Mouse (Mus musculus) liver, embryonic 14.5 days (tissue): Measurements from ENCODE around the gene Negr1. TPM values are rescaled to one million over a fixed set of nuclear protein-coding genes. Genes with fewer than 3 reads are reported as not detected.
"Not testable (repeated sequence)": the region's sequence is repeated elsewhere in the genome, so short reads cannot be mapped to it uniquely, and the experiment has no call there.

ENCODE experiments used
- ATAC-seq: fragments of 200-750 bp; cut with Nextera tagmentation; 2 replicates; pipeline ENCODE4 v1.8.0; 2017; ENCODE audit warnings: moderate number of reproducible peaks, mild to moderate bottlenecking, moderate library complexity; ENCODE audit not compliant: insufficient read depth
- DNase-seq, 3 experiments: peaks; one replicate each; pipeline ENCODE4 v3.0.0-alpha.2; 2012 to 2013; ENCODE audit warnings: low read depth in 3 of 3, low spot score in 3 of 3
- H3K27ac ChIP-seq: fragments of 300-500 bp; sonication (generic); 2 replicates; pipeline ENCODE4 v1.5.1; 2014; ENCODE audit warnings: moderate library complexity, mild to moderate bottlenecking, control low read depth, inconsistent platforms
- H3K27me3 ChIP-seq: fragments of 300-500 bp; sonication (generic); 2 replicates; pipeline ENCODE4 v1.6.1; 2014; ENCODE audit warnings: mild to moderate bottlenecking, low read length, moderate library complexity; ENCODE audit not compliant: control insufficient read depth, insufficient read depth
- H3K36me3 ChIP-seq: fragments of 300-500 bp; sonication (generic); replicated peaks from 2 replicates; pipeline ENCODE4 v1.6.1; 2014; ENCODE audit warnings: low read depth; ENCODE audit not compliant: control insufficient read depth, insufficient read depth
- H3K4me1 ChIP-seq, 2 experiments: fragments of 200-500 bp in 1 of 2; fragments of 300-500 bp in 1 of 2; sonication (generic) in 1 of 2; replicated peaks; 2 replicates each; pipeline ENCODE4 v1.6.1; 2012 to 2014; ENCODE audit warnings: antibody characterized with exemption in 1 of 2, inconsistent platforms in 1 of 2, low read length in 1 of 2; ENCODE audit not compliant: control insufficient read depth in 2 of 2, insufficient read depth in 2 of 2
- H3K4me2 ChIP-seq: fragments of 300-500 bp; sonication (generic); 2 replicates; pipeline ENCODE4 v1.6.1; 2014; ENCODE audit warnings: low read depth, mild to moderate bottlenecking, control low read depth, moderate library complexity
- H3K4me3 ChIP-seq, 2 experiments: fragments of 200-500 bp in 1 of 2; fragments of 300-500 bp in 1 of 2; sonication (generic) in 1 of 2; 2 replicates each; pipeline ENCODE4 v1.5.1; 2012 to 2014; ENCODE audit warnings: low read depth in 2 of 2, low read length in 2 of 2, mild to moderate bottlenecking in 2 of 2, control low read depth in 1 of 2, inconsistent platforms in 1 of 2, moderate library complexity in 1 of 2; ENCODE audit not compliant: insufficient read depth in 1 of 2
- H3K9ac ChIP-seq: fragments of 300-500 bp; sonication (generic); replicated peaks from 2 replicates; pipeline ENCODE4 v1.6.1; 2014; ENCODE audit warnings: mild to moderate bottlenecking, control low read depth, moderate library complexity
- H3K9me3 ChIP-seq: fragments of 300-500 bp; sonication (generic); 2 replicates; pipeline ENCODE4 v1.6.1; 2016; ENCODE audit warnings: low read length, mixed read lengths; ENCODE audit not compliant: control insufficient read depth
- CTCF ChIP-seq: IDR thresholded peaks from 2 replicates; pipeline ENCODE4 v1.5.1; 2016; ENCODE audit warnings: antibody characterized with exemption, low read depth, control low read depth
- EP300 ChIP-seq: IDR thresholded peaks from 2 replicates; pipeline ENCODE4 v1.6.1; 2016; ENCODE audit warnings: antibody characterized with exemption, low read depth
- WGBS: fragments of 180-500 bp; shearing (Covaris S2); extraction: QIAGEN DNeasy Blood & Tissue Kit; methylation state at CpG from one replicate; pipeline ENCODE4 v1.1.7; 2014; ENCODE audit not compliant: insufficient replicate concordance; 5-methylcytosine and 5-hydroxymethylcytosine counted together
- polyA plus RNA-seq, 2 experiments: library from polyadenylated mRNA; depleted of rRNA in 1 of 2; stranded (reverse) in 1 of 2; unstranded in 1 of 2; fragments of >200 nt; fragmentation: Nextera tagmentation in 1 of 2; extraction: Ambion mirVana in 1 of 2; gene quantifications; 2 replicates each; pipeline versions ENCODE4 v1.2.1 to v1.2.3; 2012 to 2014

Gene Negr1
- polyA plus RNA-seq, 2 experiments, result 0.03 TPM; not detected in 1

DNA sequence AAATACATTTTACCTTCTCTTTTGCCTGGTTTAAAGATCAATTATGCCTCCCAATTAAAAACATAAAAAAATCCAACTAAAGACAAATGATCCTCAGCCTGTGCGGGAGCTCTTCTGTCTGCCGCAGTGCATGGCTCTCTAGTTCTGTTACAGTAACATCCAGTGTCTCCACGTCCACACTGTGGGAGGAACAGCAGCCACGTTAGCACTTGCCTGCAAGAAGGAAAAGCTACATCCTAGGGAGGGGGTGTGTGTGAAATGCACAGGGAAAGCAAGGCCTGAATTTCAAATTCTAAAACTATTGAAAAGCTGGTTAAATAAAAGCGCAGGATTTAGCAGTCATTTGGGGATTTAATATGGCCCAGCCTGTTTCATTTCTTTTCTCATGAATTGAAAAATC lies 479.0 kb downstream of the Negr1 start:
- Histone ChIP-seq H3K9ac (no peak overlapping the region), H3K9me3 (no peaks in the 10 kb centered on the region), H3K4me3 (no peak overlapping the region), H3K4me2 (no peak overlapping the region), H3K4me1 (no peaks in the 10 kb centered on the region), H3K36me3 (no peaks in the 10 kb centered on the region), H3K27me3 (no peaks in the 10 kb centered on the region), H3K27ac (no peak overlapping the region)
- ATAC-seq (no peak), DNase-seq (no peak)
- WGBS, result 57% methylated on average over 5 of the region's 5 CpGs
- no peak for TF ChIP-seq CTCF
- TF ChIP-seq EP300, result no peak

GRCm38 (mm10) chr3:157044565-157044964 lies 483.0 kb downstream of the Negr1 start:
- TF ChIP-seq EP300 (no peak), CTCF (no peak)

GRCm38 (mm10) chr3:157064438-157064837 lies 502.8 kb downstream of the Negr1 start:
- H3K4me3 ChIP-seq, H3K36me3 ChIP-seq, H3K9ac ChIP-seq, H3K27me3 ChIP-seq, H3K4me2 ChIP-seq, H3K9me3 ChIP-seq, ATAC-seq, DNase-seq, H3K27ac ChIP-seq, H3K4me1 ChIP-seq: not testable (repeated sequence)
- WGBS, result 59% methylated on average over 2 of the region's 2 CpGs

More at GRCm38 (mm10) chr3:157044565-157044964, 483.0 kb downstream of the Negr1 start:
- no peaks in the 10 kb centered on the region for H3K27me3 ChIP-seq
- no peak overlapping the region for H3K27ac ChIP-seq
- H3K4me3 ChIP-seq, result no peak overlapping the region
- no peaks in the 10 kb centered on the region for H3K36me3 ChIP-seq
- ATAC-seq (no peak), DNase-seq (no peak)
- WGBS, result 61% methylated on average over 2 of the region's 2 CpGs
- H3K4me1 ChIP-seq, result no peaks in the 10 kb centered on the region
- no peak overlapping the region for H3K9ac ChIP-seq
- no peak overlapping the region for H3K4me2 ChIP-seq
- H3K9me3 ChIP-seq, result no peaks in the 10 kb centered on the region

DNA sequence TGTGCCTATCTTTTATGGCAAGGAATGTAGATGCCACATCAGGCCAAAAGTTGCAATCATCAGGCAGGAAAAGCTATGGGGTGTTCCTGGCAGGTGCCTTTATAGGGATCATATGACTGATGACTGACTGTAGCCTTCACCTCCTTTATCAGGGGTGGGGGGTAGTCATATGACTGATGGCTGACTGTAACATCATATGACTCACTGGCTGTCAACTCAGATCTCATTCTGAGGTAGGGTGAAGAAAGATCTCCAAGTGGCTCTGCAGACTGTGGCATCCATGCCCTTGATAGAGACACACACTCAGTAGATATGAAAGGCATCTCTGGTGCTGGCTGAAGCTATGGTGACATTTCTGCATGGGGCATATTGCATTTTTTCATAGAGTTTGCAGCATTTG lies 504.7 kb downstream of the Negr1 start:
- TF ChIP-seq CTCF (no peak), EP300 (no peak)
- Histone ChIP-seq H3K9ac (no peak overlapping the region), H3K27me3 (no peaks in the 10 kb centered on the region), H3K4me1 (no peaks in the 10 kb centered on the region), H3K27ac (no peak overlapping the region), H3K9me3 (no peaks in the 10 kb centered on the region), H3K4me2 (no peak overlapping the region), H3K36me3 (no peaks in the 10 kb centered on the region), H3K4me3 (no peak overlapping the region)
- ATAC-seq, result no peak
- no peak for DNase-seq

GRCm38 (mm10) chr3:157079250-157079965 lies 517.8 kb downstream of the Negr1 start:
- DNase-seq, result no peak
- no peak for ATAC-seq
- Histone ChIP-seq H3K4me1 (peaks cover 0 to 2% of the 10 kb centered on the region in 2 experiments; a peak in 2 of 4 replicates), H3K27me3 (no peaks in the 10 kb centered on the region), H3K4me2 (no peak overlapping the region), H3K9ac (no peak overlapping the region), H3K36me3 (no peaks in the 10 kb centered on the region), H3K4me3 (no peak overlapping the region), H3K9me3 (no peaks in the 10 kb centered on the region), H3K27ac (no peak overlapping the region)
- no peak for TF ChIP-seq CTCF
- TF ChIP-seq EP300, result no peak
- WGBS, result 28% methylated on average over 2 of the region's 2 CpGs
